Mouse (Mus musculus) liver, postnatal 0 days (tissue): ENCODE measurements around the gene Muc4. TPM values are rescaled to one million over a fixed set of nuclear protein-coding genes. Genes with fewer than 3 reads are reported as not detected.

ENCODE experiments used
- ATAC-seq: fragments of 200-750 bp; cut with Nextera tagmentation; 2 replicates; pipeline ENCODE4 v1.8.0; 2017; ENCODE audit warnings: mild to moderate bottlenecking, moderate library complexity
- DNase-seq: peaks from one replicate; pipeline ENCODE4 v3.0.0-alpha.2; 2016
- H3K27ac ChIP-seq: fragments of 300-500 bp; sonication (generic); 2 replicates; pipeline ENCODE4 v1.5.1; 2014; ENCODE audit warnings: antibody characterized with exemption, moderate library complexity, mild to moderate bottlenecking, low read depth
- H3K27me3 ChIP-seq: fragments of 300-500 bp; sonication (generic); 2 replicates; pipeline ENCODE4 v1.6.1; 2014; ENCODE audit warnings: low read length, control low read depth, mixed read lengths; ENCODE audit not compliant: insufficient read depth
- H3K36me3 ChIP-seq: fragments of 300-500 bp; sonication (generic); replicated peaks from 2 replicates; pipeline ENCODE4 v1.6.1; 2014; ENCODE audit warnings: mild to moderate bottlenecking, control low read depth, low read length, moderate library complexity, mixed read lengths; ENCODE audit not compliant: insufficient read depth
- H3K4me1 ChIP-seq: fragments of 300-500 bp; sonication (generic); 2 replicates; pipeline ENCODE4 v1.6.1; 2014; ENCODE audit warnings: antibody characterized with exemption, mild to moderate bottlenecking, control low read depth; ENCODE audit not compliant: insufficient read depth
- H3K4me2 ChIP-seq: fragments of 300-500 bp; sonication (generic); 2 replicates; pipeline ENCODE4 v1.6.1; 2014; ENCODE audit warnings: low read depth, mild to moderate bottlenecking, low read length, moderate library complexity, mixed read lengths
- H3K4me3 ChIP-seq: fragments of 300-500 bp; sonication (generic); 2 replicates; pipeline ENCODE4 v1.5.1; 2014; ENCODE audit warnings: low read depth, low read length
- H3K9ac ChIP-seq: fragments of 300-500 bp; sonication (generic); replicated peaks from 2 replicates; pipeline ENCODE4 v1.6.1; 2014; ENCODE audit warnings: mild to moderate bottlenecking, moderate library complexity
- H3K9me3 ChIP-seq: fragments of 300-500 bp; sonication (generic); 2 replicates; pipeline ENCODE4 v1.6.1; 2016; ENCODE audit warnings: mild to moderate bottlenecking, control low read depth, low read length, mixed read lengths
- CTCF ChIP-seq: sonication (generic); IDR thresholded peaks from 2 replicates; pipeline ENCODE4 v1.5.1; 2016; ENCODE audit warnings: antibody characterized with exemption, low read depth
- EP300 ChIP-seq: IDR thresholded peaks from 2 replicates; pipeline ENCODE4 v1.6.1; 2016; ENCODE audit warnings: antibody characterized with exemption, low read depth, mild to moderate bottlenecking
- WGBS: fragments of 180-500 bp; shearing (Covaris S2); extraction: QIAGEN DNeasy Blood & Tissue Kit; methylation state at CpG from one replicate; pipeline ENCODE4 v1.1.7; 2014; ENCODE audit not compliant: insufficient replicate concordance; 5-methylcytosine and 5-hydroxymethylcytosine counted together
- polyA plus RNA-seq: library from polyadenylated mRNA; unstranded; fragments of >200 nt; fragmentation: Nextera tagmentation; extraction: Ambion mirVana; gene quantifications from 2 replicates; pipeline ENCODE4 v1.2.1, GENCODE M21; 2015

Muc4 gene
- polyA plus RNA-seq, 1 experiment from 2014 or later, result 0.49 TPM

GRCm38 (mm10) chr16:32829104-32829503 lies 93.4 kb downstream of the Muc4 start:
- H3K9me3 ChIP-seq, result no peaks in the 10 kb centered on the region
- no peak overlapping the region for H3K4me2 ChIP-seq
- 79% methylated on average over 11 of the region's 11 CpGs for whole genome bisulfite sequencing
- H3K36me3 ChIP-seq, result peaks cover 32% of the 10 kb centered on the region
- ATAC-seq (no peak), DNase-seq (no peak)
- H3K27me3 ChIP-seq, result no peaks in the 10 kb centered on the region
- H3K4me3 ChIP-seq, result no peak overlapping the region
- no peaks in the 10 kb centered on the region for H3K4me1 ChIP-seq
- no peak overlapping the region for H3K9ac ChIP-seq
- H3K27ac ChIP-seq, result no peak overlapping the region
- no peak for TF ChIP-seq CTCF
- no peak for TF ChIP-seq EP300

GRCm38 (mm10) chr16:32831501-32831900 lies 95.8 kb downstream of the Muc4 start:
- Histone ChIP-seq H3K27me3 (no peaks in the 10 kb centered on the region), H3K9me3 (no peaks in the 10 kb centered on the region), H3K4me1 (no peaks in the 10 kb centered on the region), H3K9ac (no peak overlapping the region), H3K27ac (no peak overlapping the region), H3K4me2 (no peak overlapping the region), H3K4me3 (no peak overlapping the region), H3K36me3 (peaks cover 21% of the 10 kb centered on the region)
- ATAC-seq (no peak), DNase-seq (no peak)
- TF ChIP-seq EP300 (no peak), CTCF (no peak)
- whole genome bisulfite sequencing, result 80% methylated on average over 4 of the region's 4 CpGs

Other genes with a start within 250 kb of the Muc4 start
- 0.81 and 1.0 TPM in 2 replicates for gene Slc51a, start 248.0 kb upstream of the Muc4 start, polyA plus RNA-seq
- gene Zdhhc19, start 239.6 kb upstream of the Muc4 start, polyA plus RNA-seq, result not detected in 2 replicates
- gene Tfrc, start 127.0 kb upstream of the Muc4 start, polyA plus RNA-seq, result 85.1 and 103 TPM in 2 replicates
- 2.9 and 3.5 TPM in 2 replicates for gene Tnk2, start 92.0 kb upstream of the Muc4 start, polyA plus RNA-seq
- 0.08 TPM in 1 of 2 replicates, not detected in the other for gene Muc20, start 61.5 kb downstream of the Muc4 start, polyA plus RNA-seq
- gene Smbd1, start 74.6 kb downstream of the Muc4 start, polyA plus RNA-seq, result 0.33 TPM in 1 of 2 replicates, not detected in the other
- 36.6 and 40.6 TPM in 2 replicates for gene Fyttd1, start 141.6 kb downstream of the Muc4 start, polyA plus RNA-seq
- gene Rubcn, start 141.9 kb downstream of the Muc4 start, polyA plus RNA-seq, result 4.0 and 4.3 TPM in 2 replicates
- gene Lrch3, start 178.2 kb downstream of the Muc4 start, polyA plus RNA-seq, result 2.6 and 4.3 TPM in 2 replicates